Mouse (Mus musculus): ENCODE data around the gene Lonrf3. TPM values are rescaled to one million over a fixed set of nuclear protein-coding genes. Genes with fewer than 3 reads are reported as not detected.

Lonrf3 gene
- 0.60 and 1.1 TPM in 2 replicates for polyA plus RNA-seq (2015; fragmentation: Nextera tagmentation; extraction: Ambion mirVana)

GRCm38 (mm10) chrX:36328271-36329039 lies at the start of gene Lonrf3:
Gene Lonrf3, plus strand, starts transcription at chrX:36328353.
- Histone ChIP-seq H3K4me3 (ENCODE audit: low read depth, low read length) (peak within 1 kb of the TSS; percentile 42), H3K27ac (ENCODE audit: low read length) (no peak within 1 kb of the TSS), H3K4me1 (ENCODE audit: insufficient read depth, low read depth, low read length) (no peaks in the 10 kb centered on the region), H3K9ac (replicated peaks; ENCODE audit: low read depth) (no peak within 1 kb of the TSS), H3K9me3 (ENCODE audit: low read length) (no peaks in the 10 kb centered on the region), H3K4me2 (replicated peaks; ENCODE audit: low read depth, low read length) (peak within 1 kb of the TSS; percentile 70), H3K27me3 (replicated peaks; ENCODE audit: insufficient read depth, low read length) (no peaks in the 10 kb centered on the region), H3K36me3 (ENCODE audit: insufficient read depth, low read length) (no peaks in the 10 kb centered on the region)
- no peak for TF ChIP-seq EP300 (IDR thresholded peaks at IDR 0.05)
- TF ChIP-seq CTCF (IDR thresholded peaks at IDR 0.05) = no peak
- 20% methylated on average over 53 of the region's 68 CpGs for WGBS
- peak; percentile 71 for DNase-seq (ENCODE audit: low spot score)
- peak; percentile 66 for ATAC-seq

- no peak overlapping the region for H3K27ac ChIP-seq (ENCODE audit: low read length)
- no peak for ATAC-seq
- DNase-seq (ENCODE audit: low spot score) = no peak
- H3K4me1 ChIP-seq (ENCODE audit: insufficient read depth, low read depth, low read length) = no peaks in the 10 kb centered on the region
- 18% methylated on average over 1 of the region's 1 CpGs for WGBS
- H3K36me3 ChIP-seq (ENCODE audit: insufficient read depth, low read length) = no peaks in the 10 kb centered on the region
- H3K27me3 ChIP-seq (replicated peaks; ENCODE audit: insufficient read depth, low read length) = no peaks in the 10 kb centered on the region
- H3K4me3 ChIP-seq (ENCODE audit: low read depth, low read length) = no peak overlapping the region
- no peak overlapping the region for H3K9ac ChIP-seq (replicated peaks; ENCODE audit: low read depth)
- no peak overlapping the region for H3K4me2 ChIP-seq (replicated peaks; ENCODE audit: low read depth, low read length)
- TF ChIP-seq CTCF (IDR thresholded peaks at IDR 0.05) (no peak), EP300 (IDR thresholded peaks at IDR 0.05) (no peak)
- H3K9me3 ChIP-seq (ENCODE audit: low read length) = no peaks in the 10 kb centered on the region
These were observed 49.4 kb upstream of the Lonrf3 start for GRCm38 (mm10) chrX:36278750-36279149.

- Histone ChIP-seq H3K9ac (replicated peaks; ENCODE audit: low read depth) (no peak overlapping the region), H3K27ac (ENCODE audit: low read length) (no peak overlapping the region), H3K4me3 (ENCODE audit: low read depth, low read length) (no peak overlapping the region), H3K9me3 (ENCODE audit: low read length) (no peaks in the 10 kb centered on the region), H3K27me3 (replicated peaks; ENCODE audit: insufficient read depth, low read length) (no peaks in the 10 kb centered on the region), H3K4me2 (replicated peaks; ENCODE audit: low read depth, low read length) (no peak overlapping the region), H3K4me1 (ENCODE audit: insufficient read depth, low read depth, low read length) (no peaks in the 10 kb centered on the region), H3K36me3 (ENCODE audit: insufficient read depth, low read length) (no peaks in the 10 kb centered on the region)
- TF ChIP-seq EP300 (IDR thresholded peaks at IDR 0.05) (no peak), CTCF (IDR thresholded peaks at IDR 0.05) (no peak)
- ATAC-seq (no peak), DNase-seq (ENCODE audit: low spot score) (no peak)
- WGBS = 80% methylated on average over 3 of the region's 3 CpGs
These were observed 16.7 kb upstream of the Lonrf3 start for GRCm38 (mm10) chrX:36311420-36311819.

GRCm38 (mm10) chrX:36327491-36328255 lies 480 bp upstream of the Lonrf3 start:
- WGBS = 26% methylated on average over 17 of the region's 20 CpGs
- no peaks in the 10 kb centered on the region for H3K36me3 ChIP-seq (ENCODE audit: insufficient read depth, low read length)
- H3K27me3 ChIP-seq (replicated peaks; ENCODE audit: insufficient read depth, low read length) = no peaks in the 10 kb centered on the region
- no peaks in the 10 kb centered on the region for H3K9me3 ChIP-seq (ENCODE audit: low read length)
- DNase-seq (ENCODE audit: low spot score) (peak; percentile 34), ATAC-seq (no peak)
- TF ChIP-seq EP300 (IDR thresholded peaks at IDR 0.05) = no peak
- peak; percentile 47 for TF ChIP-seq CTCF (IDR thresholded peaks at IDR 0.05)
- no peak overlapping the region for H3K9ac ChIP-seq (replicated peaks; ENCODE audit: low read depth)
- peak overlapping the region; percentile 42 for H3K4me3 ChIP-seq (ENCODE audit: low read depth, low read length)
- H3K4me1 ChIP-seq (ENCODE audit: insufficient read depth, low read depth, low read length) = no peaks in the 10 kb centered on the region
- H3K27ac ChIP-seq (ENCODE audit: low read length) = no peak overlapping the region
- peak overlapping the region; percentile 70 for H3K4me2 ChIP-seq (replicated peaks; ENCODE audit: low read depth, low read length)

GRCm38 (mm10) chrX:36329040-36329649 lies 992 bp downstream of the Lonrf3 start:
- peak; percentile 7 for DNase-seq (ENCODE audit: low spot score)
- Histone ChIP-seq H3K4me2 (replicated peaks; ENCODE audit: low read depth, low read length) (peak overlapping the region; percentile 70), H3K9me3 (ENCODE audit: low read length) (no peaks in the 10 kb centered on the region), H3K4me3 (ENCODE audit: low read depth, low read length) (peak overlapping the region; percentile 42), H3K27ac (ENCODE audit: low read length) (0 out of 2 replicates have a peak overlapping the region, but pooled peaks have one; percentile 38), H3K36me3 (ENCODE audit: insufficient read depth, low read length) (no peaks in the 10 kb centered on the region), H3K4me1 (ENCODE audit: insufficient read depth, low read depth, low read length) (no peaks in the 10 kb centered on the region), H3K9ac (replicated peaks; ENCODE audit: low read depth) (no peak overlapping the region), H3K27me3 (replicated peaks; ENCODE audit: insufficient read depth, low read length) (no peaks in the 10 kb centered on the region)
- no peak for TF ChIP-seq EP300 (IDR thresholded peaks at IDR 0.05)
- no peak for TF ChIP-seq CTCF (IDR thresholded peaks at IDR 0.05)
- ATAC-seq = peak; percentile 6; the same call in 1 of the 2 replicates
- 12% methylated on average over 24 of the region's 66 CpGs for WGBS

- H3K9ac ChIP-seq (replicated peaks; ENCODE audit: low read depth) = no peak overlapping the region
- H3K27ac ChIP-seq (ENCODE audit: low read length) = peak overlapping the region; percentile 38
- no peaks in the 10 kb centered on the region for H3K27me3 ChIP-seq (replicated peaks; ENCODE audit: insufficient read depth, low read length)
- H3K4me1 ChIP-seq (ENCODE audit: insufficient read depth, low read depth, low read length) = no peaks in the 10 kb centered on the region
- TF ChIP-seq EP300 (IDR thresholded peaks at IDR 0.05) (no peak), CTCF (IDR thresholded peaks at IDR 0.05) (no peak)
- peak; percentile 90 for ATAC-seq
- H3K9me3 ChIP-seq (ENCODE audit: low read length) = no peaks in the 10 kb centered on the region
- peak; percentile 82 for DNase-seq (ENCODE audit: low spot score)
- H3K4me3 ChIP-seq (ENCODE audit: low read depth, low read length) = peak overlapping the region; percentile 42
- peak overlapping the region; percentile 70 for H3K4me2 ChIP-seq (replicated peaks; ENCODE audit: low read depth, low read length)
- 16% methylated on average over 39 of the region's 44 CpGs for WGBS
- H3K36me3 ChIP-seq (ENCODE audit: insufficient read depth, low read length) = no peaks in the 10 kb centered on the region
These were observed 1.8 kb downstream of the Lonrf3 start for GRCm38 (mm10) chrX:36329849-36330411.

All from lung, postnatal 0 days (tissue).